Mouse (Mus musculus): Measurements from ENCODE around the gene Pts. TPM values are rescaled to one million over a fixed set of nuclear protein-coding genes. Genes with fewer than 3 reads are reported as not detected.

The Pts gene
- total RNA-seq, 2 experiments from 2014 or later, result 38.2 to 42.9 TPM

DNA sequence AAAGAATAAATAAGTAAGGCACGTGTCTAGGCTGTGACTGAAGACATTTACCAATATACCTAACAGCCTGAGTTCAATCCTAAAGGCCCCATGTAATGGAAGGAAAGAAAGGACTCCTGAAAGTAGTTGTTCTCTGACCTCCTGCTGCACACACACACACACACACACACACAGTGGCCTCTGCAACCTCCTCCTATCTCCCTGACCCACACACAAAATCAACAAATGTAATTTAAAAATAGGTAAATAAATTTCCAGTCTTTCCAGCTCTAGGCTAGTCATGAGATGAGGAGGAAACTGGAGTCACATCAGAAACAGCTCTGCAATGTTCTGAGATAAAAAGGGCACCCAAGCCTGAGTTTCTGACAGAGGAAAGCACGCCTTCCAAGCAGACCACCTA is 34.7 kb downstream of the Pts start:
- no peak for DNase-seq (ENCODE audit: low spot score in 2 of 2)

- DNase-seq (ENCODE audit: low spot score in 2 of 2), result no peak
These were observed 36.9 kb downstream of the Pts start for GRCm38 (mm10) chr9:50491531-50492045.

DNA sequence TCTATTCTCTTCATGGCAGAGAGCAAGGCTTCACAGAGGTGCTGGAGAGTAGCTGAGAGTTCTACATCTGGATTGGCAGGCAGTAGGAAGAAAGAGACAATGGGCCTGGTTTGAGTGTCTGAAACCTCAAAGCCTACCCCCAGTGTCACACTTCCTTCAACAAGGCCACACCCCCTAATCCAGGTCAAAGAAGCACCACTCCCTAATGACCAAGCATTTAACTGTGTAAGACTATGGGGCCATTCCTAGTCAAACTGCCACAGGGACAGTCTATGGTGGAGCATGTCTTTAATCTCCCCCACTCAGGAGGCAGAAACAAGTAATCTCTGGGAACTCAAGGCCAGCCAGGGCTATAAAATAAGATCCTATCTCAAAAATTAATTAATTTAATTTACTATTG is 37.7 kb downstream of the Pts start:
- DNase-seq (ENCODE audit: low spot score in 2 of 2), result no peak

DNA sequence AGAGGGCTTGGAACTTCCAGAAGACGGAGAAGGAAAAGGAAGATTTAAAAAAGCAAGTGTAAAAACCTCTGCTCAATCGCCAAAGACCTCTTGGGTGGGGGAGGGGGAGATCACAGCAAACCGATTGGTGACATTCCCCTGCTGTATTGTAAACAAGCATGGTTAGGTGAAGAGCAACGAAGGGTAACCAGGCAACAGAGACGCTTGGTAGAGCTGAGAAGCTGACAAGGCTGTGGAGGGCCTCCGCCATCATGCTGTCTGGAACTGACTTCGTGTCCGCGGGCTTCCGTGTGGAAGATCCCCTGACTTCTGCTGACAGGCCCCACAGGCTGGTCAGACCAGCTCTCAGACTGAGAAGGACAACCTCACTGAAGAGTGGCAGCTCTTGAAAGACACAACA is 43.0 kb downstream of the Pts start:
- no peak for DNase-seq (ENCODE audit: low spot score in 2 of 2)

DNA sequence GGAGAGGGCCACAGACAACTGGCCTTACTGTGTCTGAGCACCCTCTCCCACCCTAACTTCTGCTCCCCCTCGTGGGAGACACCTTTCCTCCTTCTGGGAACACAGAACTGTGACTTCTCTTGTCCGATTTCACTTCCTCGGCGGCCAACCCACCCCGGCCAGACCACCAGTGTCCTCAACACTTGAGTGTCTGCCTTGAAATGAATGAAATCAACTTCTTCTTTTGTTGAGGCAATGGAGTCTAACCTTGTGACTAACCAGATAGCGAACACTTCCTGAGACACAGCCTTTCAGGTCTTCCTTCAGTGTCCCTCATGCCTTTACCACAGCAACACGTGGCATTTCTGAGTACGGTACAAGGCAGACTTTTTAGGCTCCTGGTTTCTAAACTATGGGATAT is 45.8 kb downstream of the Pts start:
- DNase-seq (ENCODE audit: low spot score in 2 of 2), result no peak

DNA sequence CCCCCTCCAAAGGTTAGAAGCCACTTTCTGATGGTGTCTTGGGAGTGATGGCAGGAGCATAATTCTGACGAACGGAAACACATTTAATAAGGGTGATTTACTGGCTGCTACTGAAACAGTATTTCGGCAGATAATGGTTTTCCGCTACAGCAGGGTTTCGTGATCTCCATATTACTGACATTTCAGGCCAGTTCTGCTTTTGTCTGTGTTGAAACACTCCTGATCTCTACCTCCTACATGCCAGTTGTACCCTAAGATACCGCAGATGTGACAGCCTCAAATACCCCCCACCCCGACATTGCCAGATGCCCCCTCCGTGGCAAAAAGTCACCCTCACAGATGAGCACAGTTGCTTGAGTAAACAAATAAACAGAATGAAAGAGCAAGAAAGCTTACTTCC is 49.0 kb downstream of the Pts start:
- no peak for DNase-seq (ENCODE audit: low spot score in 2 of 2)

- DNase-seq (ENCODE audit: low spot score in 2 of 2), result no peak
These were observed 49.7 kb downstream of the Pts start for GRCm38 (mm10) chr9:50478826-50479225.

GRCm38 (mm10) chr9:50477270-50477669 is 51.3 kb downstream of the Pts start:
- no peak for DNase-seq (ENCODE audit: low spot score in 2 of 2)

DNA sequence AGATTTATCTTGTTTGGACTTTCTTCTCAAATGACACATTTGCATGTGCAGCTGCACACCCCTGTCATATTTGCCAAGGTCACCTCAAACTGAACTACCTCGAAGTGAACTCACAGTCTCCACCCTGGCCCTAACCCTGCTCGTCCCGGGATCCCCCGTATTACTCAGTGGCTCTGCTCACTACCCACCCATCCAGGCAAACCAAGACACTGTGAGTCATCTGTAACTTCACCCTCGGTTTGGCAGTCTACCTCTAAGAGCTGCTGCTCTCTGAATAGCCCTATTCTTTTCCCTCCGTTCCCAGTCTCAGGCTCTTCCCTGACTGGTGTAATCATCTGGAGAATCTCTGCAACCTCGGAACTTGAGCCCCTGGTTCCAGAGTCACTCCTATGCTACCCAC is 51.9 kb downstream of the Pts start:
- DNase-seq (ENCODE audit: low spot score in 2 of 2), result no peak

DNA sequence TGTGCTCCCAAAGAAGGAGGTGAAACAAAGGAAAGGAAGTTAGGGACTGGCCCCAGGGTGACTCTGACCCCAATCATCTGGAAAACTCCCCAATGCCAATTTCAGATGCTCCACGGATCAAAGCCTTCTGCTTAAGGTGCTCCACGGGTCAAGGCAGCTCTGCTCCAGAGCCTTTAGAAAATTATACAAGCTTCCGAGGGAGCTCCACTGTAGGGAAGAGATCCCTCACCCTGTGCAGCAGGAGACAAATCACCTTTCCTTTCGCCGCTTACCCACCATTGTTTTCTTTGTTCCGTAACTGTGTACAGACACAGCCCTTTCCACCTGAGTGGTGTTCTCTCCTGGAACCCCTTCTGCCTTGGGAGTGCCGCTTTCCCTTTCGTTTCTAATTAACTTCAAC is 52.8 kb downstream of the Pts start:
- no peak for DNase-seq (ENCODE audit: low spot score in 2 of 2)

DNA sequence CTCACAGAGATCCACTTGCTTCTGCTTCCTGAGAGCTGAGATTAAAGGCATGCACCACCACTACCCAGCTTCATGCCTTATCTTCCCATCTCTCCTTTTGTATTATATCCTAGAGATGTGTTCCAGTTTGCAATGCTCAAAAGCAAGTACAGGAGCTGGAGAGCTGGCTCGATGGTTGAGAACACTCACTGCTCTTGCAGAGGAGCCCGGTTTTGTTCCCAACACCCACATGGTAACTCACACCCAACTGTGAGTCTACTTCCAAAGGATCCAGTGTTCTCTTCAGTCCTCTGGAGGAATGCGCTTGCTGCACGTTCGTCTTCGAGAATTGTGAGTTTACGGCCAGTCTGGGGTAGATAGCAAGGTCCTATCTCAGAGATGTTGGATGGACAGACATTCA is 53.2 kb downstream of the Pts start:
- no peak for DNase-seq (ENCODE audit: low spot score in 2 of 2)

Other genes starting within 250 kb of the Pts start
- 100 to 1,000 TPM; 384 to 390 TPM for gene Rpl10-ps3, start 183.8 kb downstream of the Pts start, total RNA-seq (2021)
- under 1 TPM in 1 of 2 experiments, not detected in 1; 0.27 TPM for gene Plet1, start 34.2 kb downstream of the Pts start, total RNA-seq (2021)
- 10 to 100 TPM; 23.8 to 27.2 TPM for gene Il18, start 26.1 kb upstream of the Pts start, total RNA-seq (2021)
- gene Bco2, start 26.5 kb upstream of the Pts start, total RNA-seq (2021), result 1 to 10 TPM; 1.9 to 2.0 TPM
- not detected for gene Tex12, start 32.6 kb upstream of the Pts start, total RNA-seq (2021)
- 100 to 1,000 TPM; 140 to 155 TPM for gene Sdhd, start 75.1 kb upstream of the Pts start, total RNA-seq (2021)
- 100 to 1,000 TPM; 217 to 234 TPM for gene Timm8b, start 75.2 kb upstream of the Pts start, total RNA-seq (2021)
- gene Pih1d2, start 88.6 kb upstream of the Pts start, total RNA-seq (2021), result 1 to 10 TPM; 1.9 to 3.1 TPM
- gene Nkapd1, start 88.7 kb upstream of the Pts start, total RNA-seq (2021), result 10 to 100 TPM; 24.4 to 26.4 TPM
- 100 to 1,000 TPM; 128 to 140 TPM for gene Dlat, start 131.1 kb upstream of the Pts start, total RNA-seq (2021)
- gene Dixdc1, start 210.8 kb upstream of the Pts start, total RNA-seq (2021), result 10 to 100 TPM; 65.0 to 66.6 TPM
- gene 2310030G06Rik, start 217.8 kb upstream of the Pts start, total RNA-seq (2021), result 1 to 10 TPM; 1.3 to 1.8 TPM
- gene Cryab, start 222.6 kb upstream of the Pts start, total RNA-seq (2021), result 10 to 100 TPM; 43.1 to 44.7 TPM
- 1 to 10 TPM in 1 of 2 experiments, under 1 TPM in 1; 0.85 to 1.1 TPM for gene Hspb2, start 223.6 kb upstream of the Pts start, total RNA-seq (2021)
- gene Fdxacb1, start 239.5 kb upstream of the Pts start, total RNA-seq (2021), result 1 to 10 TPM; 5.5 to 6.2 TPM
- 10 to 100 TPM; 35.3 to 35.6 TPM for gene Alg9, start 246.3 kb upstream of the Pts start, total RNA-seq (2021)
- gene 1110032A03Rik, start 246.8 kb upstream of the Pts start, total RNA-seq (2021), result 10 to 100 TPM; 25.8 to 29.4 TPM